Mouse (Mus musculus) CD4-positive, CD25-positive, alpha-beta regulatory T cell, adult 4 months (primary cell): ENCODE measurements around the gene Hspb6. TPM values are rescaled to one million over a fixed set of nuclear protein-coding genes. Genes with fewer than 3 reads are reported as not detected.

Source experiments
- polyA plus RNA-seq, 2 experiments: library from polyadenylated mRNA; unstranded; fragments of 100-300 nt; shearing (Covaris generic); gene quantifications; one replicate each; pipeline ENCODE4 v1.2.1; 2017

Hspb6 gene
- polyA plus RNA-seq, 2 experiments from 2014 or later = 1.0 to 3.1 TPM

Other genes starting within 250 kb of the Hspb6 start
- gene Alkbh6, start 243.5 kb upstream of the Hspb6 start, polyA plus RNA-seq = 100 to 1,000 TPM; 179 to 205 TPM
- gene Syne4, start 237.4 kb upstream of the Hspb6 start, polyA plus RNA-seq = 10 to 100 TPM in 1 of 2 experiments, 1 to 10 TPM in 1; 9.2 to 16.8 TPM
- not detected for gene E130208F15Rik, start 230.4 kb upstream of the Hspb6 start, polyA plus RNA-seq
- gene Sdhaf1, start 228.3 kb upstream of the Hspb6 start, polyA plus RNA-seq = 1 to 10 TPM; 2.4 to 5.1 TPM
- gene Lrfn3, start 189.4 kb upstream of the Hspb6 start, polyA plus RNA-seq = not detected
- gene Tyrobp, start 138.4 kb upstream of the Hspb6 start, polyA plus RNA-seq = 1 to 10 TPM; 6.4 to 7.1 TPM
- gene Hcst, start 132.3 kb upstream of the Hspb6 start, polyA plus RNA-seq = 100 to 1,000 TPM; 356 to 434 TPM
- 10 to 100 TPM; 39.2 to 44.4 TPM for gene Nfkbid, start 130.4 kb upstream of the Hspb6 start, polyA plus RNA-seq
- 1 to 10 TPM; 3.1 to 3.5 TPM for gene Aplp1, start 106.6 kb upstream of the Hspb6 start, polyA plus RNA-seq
- gene Kirrel2, start 94.5 kb upstream of the Hspb6 start, polyA plus RNA-seq = not detected
- gene Nphs1, start 93.9 kb upstream of the Hspb6 start, polyA plus RNA-seq = not detected
- not detected for gene Prodh2, start 58.6 kb upstream of the Hspb6 start, polyA plus RNA-seq
- under 1 TPM; 0.46 to 0.67 TPM for gene Arhgap33, start 17.1 kb upstream of the Hspb6 start, polyA plus RNA-seq
- 1 to 10 TPM; 5.2 to 6.2 TPM for gene Proser3, start 121 bp downstream of the Hspb6 start, polyA plus RNA-seq
- 100 to 1,000 TPM; 101 to 104 TPM for gene Lin37, start 7.7 kb downstream of the Hspb6 start, polyA plus RNA-seq
- 10 to 100 TPM; 46.5 to 62.1 TPM for gene U2af1l4, start 11.1 kb downstream of the Hspb6 start, polyA plus RNA-seq
- 100 to 1,000 TPM in 1 of 2 experiments, 10 to 100 TPM in 1; 85.4 to 105 TPM for gene Gm49396, start 11.2 kb downstream of the Hspb6 start, polyA plus RNA-seq
- gene Psenen, start 11.4 kb downstream of the Hspb6 start, polyA plus RNA-seq = 100 to 1,000 TPM; 314 to 323 TPM
- 100 to 1,000 TPM; 210 to 244 TPM for gene Igflr1, start 13.2 kb downstream of the Hspb6 start, polyA plus RNA-seq
- gene Kmt2b, start 36.5 kb downstream of the Hspb6 start, polyA plus RNA-seq = 10 to 100 TPM; 16.4 to 21.6 TPM
- 10 to 100 TPM in 1 of 2 experiments, 1 to 10 TPM in 1; 8.1 to 18.0 TPM for gene Zbtb32, start 46.7 kb downstream of the Hspb6 start, polyA plus RNA-seq
- gene Upk1a, start 60.7 kb downstream of the Hspb6 start, polyA plus RNA-seq = under 1 TPM; 0.38 to 0.60 TPM
- 100 to 1,000 TPM; 333 to 643 TPM for gene Cox6b1, start 74.0 kb downstream of the Hspb6 start, polyA plus RNA-seq
- not detected for gene Etv2, start 83.7 kb downstream of the Hspb6 start, polyA plus RNA-seq
- 10 to 100 TPM; 14.4 to 25.1 TPM for gene Rbm42, start 98.1 kb downstream of the Hspb6 start, polyA plus RNA-seq
- 10 to 100 TPM; 21.3 to 44.0 TPM for gene Haus5, start 112.8 kb downstream of the Hspb6 start, polyA plus RNA-seq
- gene Pmis2, start 119.4 kb downstream of the Hspb6 start, polyA plus RNA-seq = not detected
- not detected for gene 2200002J24Rik, start 146.7 kb downstream of the Hspb6 start, polyA plus RNA-seq
- gene Atp4a, start 160.0 kb downstream of the Hspb6 start, polyA plus RNA-seq = not detected
- 10 to 100 TPM; 60.5 to 65.0 TPM for gene Tmem147, start 177.4 kb downstream of the Hspb6 start, polyA plus RNA-seq
- gene Gapdhs, start 191.5 kb downstream of the Hspb6 start, polyA plus RNA-seq = not detected
- 1 to 10 TPM; 2.4 to 3.6 TPM for gene Sbsn, start 199.3 kb downstream of the Hspb6 start, polyA plus RNA-seq
- under 1 TPM in 1 of 2 experiments, not detected in 1; 0.16 TPM for gene Dmkn, start 211.6 kb downstream of the Hspb6 start, polyA plus RNA-seq
- not detected for gene Krtdap, start 235.7 kb downstream of the Hspb6 start, polyA plus RNA-seq